Mouse (Mus musculus) bone marrow, adult 2 months (tissue): ENCODE measurements around the gene 1700001J03Rik.

Experiments used
- CTCF ChIP-seq: fragments of 200-500 bp; IDR thresholded peaks from 2 replicates; pipeline ENCODE4 v1.5.1; 2011; ENCODE audit warnings: low read length, control low read depth; ENCODE audit not compliant: control insufficient read depth, insufficient read depth
- POLR2A ChIP-seq: fragments of 200-500 bp; IDR thresholded peaks from 2 replicates; pipeline ENCODE4 v1.6.1; 2011; ENCODE audit warnings: low read depth, mild to moderate bottlenecking, control low read depth, low read length, borderline replicate concordance; ENCODE audit not compliant: control insufficient read depth

GRCm38 (mm10) chr5:146234336-146234735 lies 49.2 kb upstream of the 1700001J03Rik start:
- no peak for TF ChIP-seq POLR2A
- TF ChIP-seq CTCF, result no peak
